Mouse (Mus musculus): ENCODE measurements around the gene Fat2.

Gene Fat2

GRCm38 (mm10) chr11:55239496-55239895 lies 96.9 kb downstream of the Fat2 start:
- no peak for DNase-seq (ENCODE audit: low spot score)

DNA sequence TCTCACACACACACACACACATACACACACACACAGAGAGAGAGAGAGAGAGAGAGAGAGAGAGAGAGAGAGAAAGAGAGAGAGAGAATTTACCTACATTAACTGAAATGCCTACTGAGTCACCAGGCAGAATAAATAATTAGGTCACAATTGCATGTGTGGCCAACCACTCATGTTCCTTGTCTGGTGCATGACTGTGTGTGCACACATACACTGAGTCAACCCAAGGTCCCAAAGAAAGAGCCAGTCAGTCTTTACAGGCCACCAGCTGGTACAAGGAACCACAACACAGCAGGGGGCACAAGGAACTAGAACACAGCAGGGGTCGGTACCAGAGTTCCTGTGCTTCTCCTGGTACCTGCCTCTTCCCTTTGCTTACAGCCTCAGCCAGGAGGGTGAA lies 99.5 kb downstream of the Fat2 start:
- no peak for DNase-seq (ENCODE audit: low spot score)

DNA sequence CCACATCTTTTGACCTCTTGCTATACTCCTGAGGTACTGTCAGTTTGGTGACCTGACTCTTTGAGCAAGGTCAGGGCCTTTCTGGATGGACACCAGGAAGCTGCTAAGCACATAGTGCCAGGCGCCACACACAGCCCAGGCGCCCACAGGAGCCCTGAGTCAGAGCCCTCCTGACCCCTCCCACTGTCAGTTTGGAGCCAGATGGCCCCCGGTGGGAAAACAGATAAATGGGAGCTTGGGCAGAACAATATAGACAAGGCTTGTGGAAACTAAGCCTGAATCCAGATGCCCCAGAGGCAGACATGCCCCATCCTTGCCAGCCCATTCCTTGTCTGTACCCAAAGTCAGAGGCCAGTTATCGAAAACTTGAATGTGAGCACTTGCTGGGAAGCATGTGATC lies 101.6 kb downstream of the Fat2 start:
- DNase-seq (ENCODE audit: low spot score) = no peak

GRCm38 (mm10) chr11:55234288-55234687 lies 102.1 kb downstream of the Fat2 start:
- DNase-seq (ENCODE audit: low spot score) = no peak

- DNase-seq (ENCODE audit: low spot score) = no peak
Observed at GRCm38 (mm10) chr11:55231034-55231433, 105.3 kb downstream of the Fat2 start.

- no peak for DNase-seq (ENCODE audit: low spot score)
Observed at GRCm38 (mm10) chr11:55221306-55221705, 115.1 kb downstream of the Fat2 start.

DNA sequence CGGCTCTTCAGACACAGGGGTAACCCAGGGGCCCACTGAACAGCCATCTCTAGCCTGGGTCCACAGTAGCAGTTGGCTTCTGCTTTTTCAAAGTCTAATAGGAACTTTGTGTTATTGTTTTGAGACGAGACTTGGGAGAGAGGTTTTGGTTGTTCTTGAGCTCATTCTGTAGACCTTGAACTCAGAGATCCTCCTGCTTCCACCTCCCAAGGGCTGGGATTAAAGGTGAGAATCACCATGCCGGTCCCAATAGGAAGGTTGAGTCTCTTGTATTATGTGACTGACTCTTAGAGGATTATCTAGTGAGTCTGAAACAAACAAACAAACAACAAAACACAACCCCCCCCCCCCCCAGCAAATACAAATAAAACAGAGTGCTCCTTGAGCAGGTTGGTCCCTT lies 117.9 kb downstream of the Fat2 start:
- DNase-seq (ENCODE audit: low spot score) = no peak

DNA sequence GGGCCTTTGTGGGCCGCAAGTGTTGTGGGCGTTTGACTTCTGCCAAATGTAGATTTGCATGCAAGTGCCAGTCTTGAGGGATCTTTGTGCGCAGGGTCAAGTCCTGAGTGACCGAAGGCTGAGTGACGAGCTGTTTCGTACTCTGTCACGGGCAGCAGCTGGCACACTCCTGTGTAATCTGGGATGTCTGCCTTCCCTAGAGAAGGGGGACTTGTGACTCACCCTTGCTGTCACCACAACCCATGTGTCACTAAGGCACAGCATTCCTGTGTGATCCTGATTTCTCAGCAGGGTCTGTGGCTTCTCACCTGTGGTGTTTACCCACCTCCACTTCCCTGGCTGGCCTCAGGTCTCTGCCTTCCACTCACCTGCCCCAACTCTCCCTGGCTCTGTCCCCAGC lies 118.5 kb downstream of the Fat2 start:
- DNase-seq (ENCODE audit: low spot score) = no peak

DNA sequence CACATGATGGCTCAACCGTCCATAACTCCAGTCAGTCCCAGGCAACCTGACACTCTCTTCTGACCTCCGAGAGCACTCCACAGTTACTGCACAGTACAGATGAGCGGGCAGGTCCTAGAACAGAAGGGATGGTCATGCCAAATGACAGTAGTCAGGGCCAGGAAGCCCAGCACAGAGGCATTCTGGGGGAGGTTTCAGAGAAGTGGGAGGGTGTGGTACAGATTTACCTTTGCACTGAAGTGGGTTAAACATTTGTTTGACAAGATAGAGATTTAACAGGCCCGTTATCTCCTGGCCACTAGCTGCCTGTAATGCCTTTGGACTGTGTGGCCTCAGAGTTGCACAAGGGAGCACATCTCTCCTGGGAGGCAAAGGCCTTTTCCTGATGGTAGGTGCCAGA lies 118.9 kb downstream of the Fat2 start:
- DNase-seq (ENCODE audit: low spot score) = no peak

DNA sequence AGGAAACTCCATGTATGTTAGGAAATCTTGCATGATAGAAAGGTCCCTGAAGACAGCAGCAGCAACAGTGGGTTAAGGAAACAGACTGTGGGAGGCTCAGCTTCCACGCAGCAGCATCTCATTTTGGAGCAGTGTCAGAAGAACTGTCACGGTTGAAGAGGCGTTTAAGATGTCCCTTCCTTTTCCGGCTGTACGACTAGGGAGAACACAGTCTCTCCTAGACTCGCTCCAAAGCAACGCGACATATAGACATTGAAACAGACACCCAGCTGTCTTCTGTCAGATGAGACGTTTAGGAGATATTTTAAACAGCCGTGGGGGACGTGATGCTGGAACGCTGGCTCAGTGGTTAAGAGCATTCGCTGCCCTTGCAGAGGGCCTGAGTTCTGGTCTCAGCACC lies 119.5 kb downstream of the Fat2 start:
- no peak for DNase-seq (ENCODE audit: low spot score)

DNA sequence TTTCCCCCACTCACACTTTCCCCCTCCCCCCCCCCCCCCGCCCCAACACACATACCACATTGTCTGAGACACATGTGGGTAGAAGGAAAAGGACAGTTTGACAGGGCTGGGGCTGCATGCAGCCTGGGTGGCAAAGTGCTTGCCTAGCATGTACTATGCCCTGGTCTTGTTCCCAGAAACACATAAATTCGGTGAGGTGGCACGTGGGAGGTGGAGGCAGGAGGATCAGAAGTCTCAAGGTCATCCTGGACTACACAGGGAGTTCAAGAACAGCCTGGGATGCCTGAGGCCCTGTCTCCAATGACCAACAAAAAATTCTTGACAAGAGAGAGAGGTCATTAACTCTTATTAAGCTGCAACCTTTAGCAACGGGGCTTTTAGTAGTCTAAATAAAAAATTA lies 120.3 kb downstream of the Fat2 start:
- no peak for DNase-seq (ENCODE audit: low spot score)

DNA sequence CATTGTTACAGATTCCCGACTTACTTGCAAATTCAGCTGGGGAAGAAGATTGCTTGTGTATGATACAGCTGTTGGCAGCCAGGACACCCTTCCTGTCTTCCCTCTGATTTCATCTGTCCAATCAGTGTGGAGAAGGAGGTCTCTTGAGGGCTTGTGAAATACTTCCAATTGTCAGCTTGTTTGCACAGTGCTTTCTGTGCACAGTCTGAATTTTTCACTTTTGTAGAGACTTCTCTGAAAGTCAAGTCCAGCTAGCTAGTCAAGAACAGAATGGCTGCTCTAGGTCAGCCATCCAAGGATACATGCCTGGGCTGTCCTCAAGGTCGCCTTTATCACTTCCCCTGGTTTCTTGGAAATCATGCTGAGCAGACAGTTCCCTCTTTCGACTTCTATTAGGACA lies 121.4 kb downstream of the Fat2 start:
- no peak for DNase-seq (ENCODE audit: low spot score)

- no peak for DNase-seq (ENCODE audit: low spot score)
Observed at GRCm38 (mm10) chr11:55214161-55214560, 122.2 kb downstream of the Fat2 start.

DNA sequence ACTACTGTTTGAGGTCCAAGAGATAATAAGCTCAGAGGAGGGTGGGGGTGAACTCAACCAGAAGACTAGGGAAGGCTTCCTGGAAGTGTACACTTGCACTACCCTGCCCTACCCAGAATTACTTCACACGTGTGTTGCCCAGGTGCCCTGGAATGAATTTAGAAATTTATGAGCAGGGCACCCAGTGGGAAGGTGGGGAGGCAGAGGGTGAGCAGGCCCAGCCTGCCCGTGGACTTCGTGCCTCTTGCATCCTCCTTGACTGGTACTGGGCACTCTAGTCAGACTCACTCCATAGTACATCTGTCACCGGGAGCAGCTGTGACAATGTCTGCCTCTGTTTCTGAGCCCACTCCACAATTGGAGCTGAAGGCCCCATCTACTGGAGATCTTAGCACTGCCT lies 122.8 kb downstream of the Fat2 start:
- no peak for DNase-seq (ENCODE audit: low spot score)

DNA sequence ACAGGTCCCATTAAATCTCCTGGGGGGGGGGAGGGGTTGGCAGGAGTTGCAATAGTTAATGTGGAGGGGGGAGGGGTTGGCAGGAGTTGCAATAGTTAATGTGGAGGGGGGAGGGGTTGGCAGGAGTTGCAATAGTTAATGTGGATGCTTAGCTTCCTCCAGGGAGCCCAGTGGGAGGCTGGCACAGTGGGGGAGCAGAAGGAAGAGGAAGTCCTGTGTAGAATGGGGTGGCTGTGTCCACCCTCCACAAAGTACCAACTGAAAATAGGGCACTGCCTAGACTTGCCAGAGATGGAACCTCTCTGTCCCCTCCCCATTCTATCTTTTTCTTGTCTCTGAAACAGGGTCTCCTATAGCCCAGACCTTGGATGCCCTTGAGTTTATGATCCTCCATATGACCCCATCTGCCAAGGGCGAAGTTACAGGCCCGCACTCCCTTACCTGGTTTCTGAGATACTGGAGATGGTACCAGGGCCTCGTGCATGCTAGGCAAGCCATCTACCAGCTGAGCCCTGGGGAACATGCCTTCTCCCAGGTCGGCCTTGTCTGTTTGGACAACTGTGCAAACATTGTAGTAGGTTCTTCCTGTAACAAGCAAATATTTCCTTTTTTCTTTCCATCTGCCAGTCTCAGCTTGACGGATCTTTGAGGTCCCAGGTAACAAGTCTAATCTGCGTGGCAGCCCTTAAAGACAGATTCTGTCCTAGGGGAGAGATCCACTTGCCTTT lies 126.6 kb downstream of the Fat2 start:
- no peak for DNase-seq (ENCODE audit: low spot score)

DNA sequence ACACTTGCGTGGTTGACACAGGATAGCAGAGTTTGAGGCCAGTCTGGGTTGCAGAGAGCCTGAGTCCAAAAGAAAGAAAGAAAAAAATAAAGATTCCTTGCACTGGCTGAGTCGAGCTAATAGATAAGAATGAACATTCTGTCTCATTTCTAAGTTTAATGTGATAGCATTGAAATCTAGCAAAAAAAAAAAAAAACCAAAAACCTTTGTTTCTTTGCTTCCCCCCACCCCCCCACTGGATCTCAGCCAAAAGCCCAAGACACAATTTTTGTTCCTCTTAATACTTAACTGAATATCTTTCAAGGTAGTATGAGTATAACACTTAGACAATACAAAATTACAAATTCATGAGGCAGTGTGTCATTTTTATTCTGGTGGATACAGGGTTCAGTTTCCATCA lies 127.3 kb downstream of the Fat2 start:
- DNase-seq (ENCODE audit: low spot score) = no peak

DNA sequence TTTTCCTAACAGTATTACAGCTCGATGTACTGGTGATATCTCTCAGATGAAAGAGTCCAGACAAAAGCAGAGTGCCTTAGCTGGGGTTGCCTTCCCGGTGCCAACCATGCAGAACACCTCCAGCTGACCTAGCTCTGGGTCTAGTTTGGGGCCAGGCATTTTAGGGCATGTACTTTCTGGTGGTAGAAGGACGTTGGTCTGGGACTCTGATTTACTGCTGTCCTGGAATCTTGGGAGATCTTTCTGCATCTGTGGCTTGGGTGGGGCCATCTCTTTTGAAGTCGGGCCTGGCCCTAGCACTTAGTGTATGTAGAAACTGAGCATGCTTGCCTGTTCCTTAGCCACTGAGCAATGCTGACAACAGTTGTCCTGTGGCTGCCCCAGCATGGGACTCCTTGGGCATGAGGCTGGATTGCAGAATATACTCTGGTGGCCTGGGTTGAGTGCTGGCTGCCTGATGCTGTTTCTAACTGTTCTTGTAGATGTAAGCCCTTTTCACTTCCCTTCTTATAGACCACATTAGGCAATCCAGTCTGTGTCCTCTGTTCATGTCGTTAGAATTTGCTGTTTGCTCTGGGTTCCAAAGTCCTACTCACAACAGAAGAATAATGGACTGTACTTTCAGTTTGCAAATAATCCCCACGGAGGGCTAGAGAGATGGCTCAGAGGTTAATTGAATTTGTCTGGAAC lies 128.2 kb downstream of the Fat2 start:
- DNase-seq (ENCODE audit: low spot score) = no peak

GRCm38 (mm10) chr11:55204602-55205001 lies 131.8 kb downstream of the Fat2 start:
- no peak for DNase-seq (ENCODE audit: low spot score)

- peak; percentile 90 for DNase-seq (ENCODE audit: low spot score)
Observed at GRCm38 (mm10) chr11:55204159-55204596, 132.2 kb downstream of the Fat2 start, which contains the start of gene Slc36a1. Gene Slc36a1 (plus strand): TSS chr11:55204350.
